Mouse (Mus musculus) midbrain, embryonic 11.5 days (tissue): ENCODE measurements around the gene Hmx3. TPM values are rescaled to one million over a fixed set of nuclear protein-coding genes. Genes with fewer than 3 reads are reported as not detected.

Experiments used
- ATAC-seq: fragments of 200-750 bp; cut with Nextera tagmentation; 2 replicates; pipeline ENCODE4 v1.8.0; 2017; ENCODE audit warnings: moderate TSS enrichment, moderate library complexity; ENCODE audit not compliant: low FRiP score
- DNase-seq: peaks from one replicate; pipeline ENCODE4 v3.0.0; 2015; ENCODE audit warnings: low spot score; ENCODE audit errors: missing footprints
- H3K27ac ChIP-seq: fragments of 300-500 bp; sonication (generic); 2 replicates; pipeline ENCODE4 v1.5.1; 2014; ENCODE audit warnings: low read depth, low read length
- H3K27me3 ChIP-seq: fragments of 300-500 bp; sonication (generic); 2 replicates; pipeline ENCODE4 v1.6.1; 2014; ENCODE audit warnings: mild to moderate bottlenecking, low read length, moderate library complexity, mixed read lengths; ENCODE audit not compliant: control insufficient read depth, insufficient read depth
- H3K36me3 ChIP-seq: fragments of 300-500 bp; sonication (generic); 2 replicates; pipeline ENCODE4 v1.6.1; 2014; ENCODE audit warnings: mild to moderate bottlenecking, low read length, moderate library complexity, mixed read lengths; ENCODE audit not compliant: control insufficient read depth, insufficient read depth
- H3K4me1 ChIP-seq: fragments of 300-500 bp; sonication (generic); 2 replicates; pipeline ENCODE4 v1.6.1; 2014; ENCODE audit warnings: low read length; ENCODE audit not compliant: control insufficient read depth, insufficient read depth
- H3K4me2 ChIP-seq: fragments of 300-500 bp; sonication (generic); 2 replicates; pipeline ENCODE4 v1.6.1; 2014; ENCODE audit warnings: mild to moderate bottlenecking, moderate library complexity
- H3K4me3 ChIP-seq: fragments of 300-500 bp; sonication (generic); 2 replicates; pipeline ENCODE4 v1.5.1; 2014; ENCODE audit warnings: low read depth, low read length
- H3K9ac ChIP-seq: fragments of 300-500 bp; sonication (generic); 2 replicates; pipeline ENCODE4 v1.6.1; 2014; ENCODE audit warnings: low read length
- H3K9me3 ChIP-seq: fragments of 300-500 bp; sonication (generic); 2 replicates; pipeline ENCODE4 v1.6.1; 2016; ENCODE audit warnings: low read length; ENCODE audit not compliant: control insufficient read depth
- WGBS: fragments of 180-500 bp; shearing (Covaris S2); extraction: QIAGEN DNeasy Blood & Tissue Kit; methylation state at CpG from one replicate; pipeline ENCODE4 v1.1.7; 2014; 5-methylcytosine and 5-hydroxymethylcytosine counted together
- polyA plus RNA-seq: library from polyadenylated mRNA; unstranded; fragments of >200 nt; fragmentation: Nextera tagmentation; extraction: Ambion mirVana; gene quantifications from 2 replicates; pipeline ENCODE4 v1.2.1, GENCODE M21; 2014

Gene Hmx3
- polyA plus RNA-seq, 1 experiment from 2014 or later, result 0.18 TPM

DNA sequence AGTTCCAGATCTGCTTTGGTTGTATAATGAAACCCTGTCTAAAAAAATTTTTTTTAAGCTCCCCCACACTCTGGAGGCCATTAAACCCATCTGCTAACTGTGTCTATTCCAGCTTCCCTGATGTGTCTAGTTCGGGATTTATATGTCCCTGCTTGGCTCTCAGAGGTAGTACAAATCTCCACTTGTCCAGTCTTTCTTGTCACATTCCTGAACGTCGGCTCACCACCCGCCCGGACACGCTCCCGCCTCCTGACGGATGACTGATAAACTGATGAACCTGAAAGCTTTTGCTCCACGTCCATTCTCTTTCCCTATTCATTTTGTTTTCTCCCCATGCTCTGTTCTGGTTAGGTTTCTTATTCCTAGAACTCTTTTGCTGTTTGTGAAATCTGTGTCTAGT lies 39.5 kb downstream of the Hmx3 start:
- Histone ChIP-seq H3K27ac (no peak overlapping the region), H3K4me3 (no peak overlapping the region), H3K36me3 (no peaks in the 10 kb centered on the region), H3K4me1 (no peaks in the 10 kb centered on the region), H3K9me3 (no peaks in the 10 kb centered on the region), H3K4me2 (no peak overlapping the region), H3K27me3 (no peaks in the 10 kb centered on the region), H3K9ac (no peak overlapping the region)
- ATAC-seq, result no peak
- DNase-seq, result no peak
- WGBS, result 60% methylated on average over 9 of the region's 9 CpGs

- H3K9ac ChIP-seq, result no peak overlapping the region
- H3K4me1 ChIP-seq, result no peaks in the 10 kb centered on the region
- H3K36me3 ChIP-seq, result no peaks in the 10 kb centered on the region
- no peak overlapping the region for H3K4me3 ChIP-seq
- H3K27me3 ChIP-seq, result no peaks in the 10 kb centered on the region
- 87% methylated on average over 5 of the region's 5 CpGs for WGBS
- H3K4me2 ChIP-seq, result no peak overlapping the region
- no peak for DNase-seq
- no peaks in the 10 kb centered on the region for H3K9me3 ChIP-seq
- H3K27ac ChIP-seq, result no peak overlapping the region
- no peak for ATAC-seq
These were observed 42.9 kb downstream of the Hmx3 start for GRCm38 (mm10) chr7:131585551-131585950.

Other genes with a start within 250 kb of the Hmx3 start
- gene Cuzd1, start 220.6 kb upstream of the Hmx3 start, polyA plus RNA-seq, result not detected in 2 replicates
- not detected in 2 replicates for gene Fam24b, start 213.4 kb upstream of the Hmx3 start, polyA plus RNA-seq
- 0.29 TPM in 1 of 2 replicates, not detected in the other for gene Fam24a, start 209.0 kb upstream of the Hmx3 start, polyA plus RNA-seq
- 18.6 and 23.9 TPM in 2 replicates for gene 2310057M21Rik, start 180.1 kb upstream of the Hmx3 start, polyA plus RNA-seq
- 63.8 and 65.6 TPM in 2 replicates for gene Pstk, start 171.7 kb upstream of the Hmx3 start, polyA plus RNA-seq
- gene Ikzf5, start 132.3 kb upstream of the Hmx3 start, polyA plus RNA-seq, result 27.8 and 31.9 TPM in 2 replicates
- gene Acadsb, start 132.3 kb upstream of the Hmx3 start, polyA plus RNA-seq, result 91.0 and 107 TPM in 2 replicates
- gene Hmx2, start 5.9 kb downstream of the Hmx3 start, polyA plus RNA-seq, result 0.10 and 0.19 TPM in 2 replicates
- gene Bub3, start 17.4 kb downstream of the Hmx3 start, polyA plus RNA-seq, result 275 and 279 TPM in 2 replicates